Mouse (Mus musculus): ENCODE measurements at regions not wholly inside any gene's neighbourhood (a gene's known extent, or its start where the extent isn't known, plus 50 kb on each side); places are given as distances from the start of the nearest gene placed in this dataset.

DNA sequence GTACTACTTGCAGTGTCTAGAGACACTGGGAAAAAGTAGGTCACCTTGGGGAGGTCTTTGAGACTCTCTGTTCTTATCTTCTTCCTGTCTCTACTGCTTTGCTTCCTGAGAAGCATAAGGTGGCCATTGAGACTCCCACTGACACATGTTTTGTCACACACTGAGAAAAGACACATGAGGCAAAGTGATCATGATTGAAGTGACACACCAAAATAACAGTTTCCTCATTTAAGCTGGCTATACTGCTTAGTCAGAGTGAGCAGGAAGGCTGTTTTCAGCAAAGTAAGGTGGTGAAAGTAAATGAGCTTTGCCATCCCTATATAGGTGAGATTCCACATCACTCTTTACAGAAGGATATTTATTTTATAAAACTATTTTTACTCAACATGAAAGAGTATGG lies 63.8 kb upstream of the Epha5 start:
- DNase-seq (ENCODE audit: extremely low spot score, low spot score) = no peak
